Mouse (Mus musculus) brain, embryonic 14.5 days (tissue): ENCODE data around the gene Vmn2r91.
"Not testable (repeated sequence)": the region's sequence is repeated elsewhere in the genome, so short reads cannot be mapped to it uniquely, and the experiment has no call there.

Source experiments
- CTCF ChIP-seq: fragments of 200-500 bp; IDR thresholded peaks from 2 replicates; pipeline ENCODE4 v1.5.1; 2012; ENCODE audit warnings: inconsistent platforms, mild to moderate bottlenecking, moderate library complexity, borderline replicate concordance; ENCODE audit not compliant: insufficient read depth, insufficient read length; ENCODE audit errors: extremely low read depth
- POLR2A ChIP-seq: fragments of 200-500 bp; IDR thresholded peaks from 2 replicates; pipeline ENCODE4 v1.6.1; 2012; ENCODE audit warnings: mild to moderate bottlenecking, inconsistent platforms, borderline replicate concordance; ENCODE audit not compliant: poor library complexity, insufficient read depth, insufficient read length, severe bottlenecking; ENCODE audit errors: extremely low read depth

DNA sequence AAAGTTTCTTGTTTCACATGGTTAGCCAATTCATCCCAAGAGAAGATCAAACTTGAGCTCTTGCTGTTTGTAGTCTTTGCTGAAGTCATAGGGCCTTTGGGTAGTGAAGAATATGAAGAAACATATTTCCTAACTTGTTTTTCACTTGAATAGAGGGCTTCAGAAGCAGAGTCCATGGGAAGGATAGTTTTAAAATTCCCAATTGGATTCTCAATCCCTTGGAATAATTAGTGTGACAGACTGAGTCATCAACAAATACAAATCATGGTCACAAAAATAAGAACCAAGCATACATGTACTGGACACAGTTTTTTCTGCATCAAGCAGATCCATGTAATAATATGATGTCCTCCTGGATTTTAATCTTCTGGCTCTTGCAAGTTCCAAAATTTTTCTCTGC lies at the start of gene Vmn2r91:
- not testable (repeated sequence) for TF ChIP-seq CTCF, POLR2A
